Mouse (Mus musculus) layer of hippocampus, postnatal 36 days (tissue): ENCODE data around the gene Pirt. TPM values are rescaled to one million over a fixed set of nuclear protein-coding genes. Genes with fewer than 3 reads are reported as not detected.

Experiments used
- DNase-seq, 2 experiments: peaks; one replicate each; pipeline ENCODE4 v3.0.0; 2022
- total RNA-seq, 2 experiments: library from RNA; stranded (reverse); gene quantifications; 2 replicates each; pipeline ENCODE4 v1.2.3; 2021

Pirt gene
- total RNA-seq, 2 experiments from 2014 or later, result 1.9 TPM

DNA sequence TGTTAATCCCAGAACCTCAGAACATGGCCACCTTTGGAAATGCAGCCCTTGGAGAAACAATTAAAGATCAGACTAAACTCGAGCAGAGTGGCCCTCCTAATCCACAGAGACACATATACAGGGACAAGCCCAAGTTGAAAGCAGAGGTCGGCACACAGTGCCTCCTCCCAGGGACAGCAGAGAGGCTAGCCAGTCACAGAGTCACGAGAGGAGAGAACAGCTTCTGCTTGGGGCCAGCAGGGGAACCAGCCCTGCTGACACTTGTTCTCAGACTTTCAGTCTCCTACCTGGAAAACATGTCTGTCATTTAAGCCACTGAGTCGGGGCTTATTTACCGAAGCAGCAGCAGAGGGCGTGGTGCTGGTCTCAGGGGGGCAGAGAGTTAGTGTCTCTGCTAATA is 34.7 kb downstream of the Pirt start:
- no peak for DNase-seq

DNA sequence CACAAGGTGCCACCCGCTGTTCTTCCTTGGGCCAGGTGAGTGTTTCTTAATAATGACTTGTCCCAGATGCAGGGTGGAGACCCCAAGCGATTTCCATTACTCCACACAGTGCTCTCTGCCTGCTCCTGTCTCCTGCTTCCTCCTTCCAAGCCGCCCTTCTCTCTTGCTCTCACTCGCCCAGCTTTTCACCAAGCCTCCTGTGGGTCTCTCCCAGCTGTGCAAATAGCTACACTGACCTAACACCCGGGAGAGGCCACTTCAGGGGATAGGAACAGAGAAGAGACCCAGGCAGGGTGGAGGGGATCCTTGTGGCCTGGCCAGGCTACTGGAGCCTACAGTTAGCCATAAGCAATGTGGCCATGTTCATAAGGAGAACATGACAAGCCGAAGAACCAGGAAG is 35.1 kb downstream of the Pirt start:
- no peak for DNase-seq

DNA sequence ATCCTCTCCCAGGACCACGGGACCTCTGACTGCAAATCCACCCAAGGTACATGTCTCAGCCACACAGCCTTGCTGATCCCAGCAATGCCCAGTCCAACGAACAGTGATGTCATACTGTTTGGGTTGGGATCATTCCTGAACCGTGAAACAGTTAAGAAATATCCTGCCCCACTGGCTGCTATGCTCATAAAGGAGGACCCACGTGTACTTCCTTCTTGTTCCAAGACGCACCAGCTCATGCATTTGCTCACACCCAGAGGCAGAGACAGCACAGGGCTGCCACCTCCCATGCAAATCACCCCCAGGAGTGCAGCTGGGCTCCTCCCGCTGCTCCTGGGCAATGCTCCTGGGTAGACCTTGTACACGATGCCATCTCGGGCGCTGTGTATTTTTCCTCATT is 44.5 kb downstream of the Pirt start, which contains the start of gene Tmem238l:
Tmem238l (plus strand) TSS at position 336 of the 400 bp plus-strand sequence.
- no peak for DNase-seq

DNA sequence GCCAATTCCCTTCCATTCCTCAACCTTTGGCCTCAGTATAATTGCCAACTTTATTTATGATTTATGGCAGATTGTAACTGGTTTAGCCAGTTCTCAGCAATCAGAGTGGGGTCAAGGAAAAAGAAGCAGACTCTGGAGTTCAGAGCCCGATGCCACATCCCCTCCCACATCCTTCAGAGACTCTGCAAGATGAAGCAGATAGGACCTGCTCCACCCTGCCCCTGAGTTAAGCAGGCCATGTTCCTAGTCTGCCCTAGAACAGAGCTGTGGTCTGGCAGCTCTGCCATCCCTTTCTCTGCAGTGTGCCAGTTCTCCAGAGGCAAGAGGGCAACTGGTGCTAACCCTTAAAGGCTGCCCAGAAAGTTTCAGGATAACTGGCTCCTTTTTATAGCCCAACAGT is 49.0 kb downstream of the Pirt start:
- no peak for DNase-seq

GRCm38 (mm10) chr11:66961447-66962176 is 49.8 kb downstream of the Pirt start:
- DNase-seq, result no peak

- no peak for DNase-seq
These were observed 51.7 kb downstream of the Pirt start for GRCm38 (mm10) chr11:66963462-66963861.

GRCm38 (mm10) chr11:66966500-66967116 is 54.8 kb downstream of the Pirt start:
- DNase-seq, result no peak

- no peak for DNase-seq
These were observed 56.8 kb downstream of the Pirt start for GRCm38 (mm10) chr11:66968575-66968974.

DNA sequence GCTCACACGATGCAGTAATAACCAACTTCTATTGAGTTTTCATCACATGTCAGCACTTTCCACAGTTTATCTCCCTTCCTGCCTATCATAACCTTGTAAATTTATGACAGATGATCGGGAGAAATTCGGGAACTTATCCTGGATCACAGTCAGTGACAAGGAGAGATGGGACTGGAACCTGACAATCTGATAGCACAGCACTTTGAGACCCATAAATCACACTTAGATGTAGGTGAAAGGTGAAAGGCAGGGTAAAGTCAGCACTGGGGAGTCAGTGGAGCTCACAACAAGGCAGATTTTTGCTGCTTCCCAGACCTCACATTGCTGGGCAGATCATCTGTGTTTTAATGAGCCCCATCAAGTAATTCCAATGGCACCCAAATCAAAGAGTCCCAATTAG is 61.7 kb downstream of the Pirt start:
- DNase-seq, result no peak

DNA sequence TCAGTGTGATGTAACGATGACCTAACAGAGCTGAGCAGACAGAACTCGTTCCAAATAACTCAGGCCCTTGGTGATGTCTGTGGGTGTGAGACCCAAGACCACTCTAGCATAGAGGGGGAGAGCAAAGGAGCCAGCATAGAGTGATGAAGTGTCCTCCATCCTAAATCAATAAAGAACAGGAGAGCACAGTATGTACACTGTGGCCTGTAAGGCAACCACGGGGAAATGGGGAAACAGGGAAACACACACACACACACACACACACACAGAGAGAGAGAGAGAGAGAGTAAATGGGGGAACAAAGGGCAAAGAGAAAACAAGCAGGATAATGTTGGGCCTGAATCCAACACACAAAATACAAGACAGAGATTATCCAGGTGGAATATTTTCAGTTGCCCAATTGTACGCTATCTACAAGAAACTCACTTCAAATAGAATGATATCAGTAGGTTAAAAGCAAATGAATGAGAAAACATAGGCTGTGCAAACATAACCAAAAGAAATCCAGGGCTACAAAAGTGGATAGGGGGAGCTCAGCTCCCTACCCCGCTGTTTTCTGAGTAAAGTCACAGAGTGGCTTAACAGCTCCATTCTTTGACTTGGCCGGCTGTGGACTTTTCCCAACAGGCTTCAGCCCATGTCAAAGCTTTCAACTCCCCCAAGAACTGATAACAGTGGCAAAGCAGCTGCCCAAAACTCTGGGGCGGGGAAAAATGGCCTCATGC is 64.0 kb downstream of the Pirt start:
- no peak for DNase-seq

Other genes with a start within 250 kb of the Pirt start
- not detected for gene Tmem238l, start 44.7 kb downstream of the Pirt start, total RNA-seq
- under 1 TPM; 0.42 to 0.56 TPM for gene Tmem220, start 113.2 kb downstream of the Pirt start, total RNA-seq
- gene Adprm, start 140.6 kb downstream of the Pirt start, total RNA-seq, result 10 to 100 TPM; 24.1 to 30.7 TPM
- gene Sco1, start 140.7 kb downstream of the Pirt start, total RNA-seq, result 1 to 10 TPM; 9.4 to 9.9 TPM
- gene Myh3, start 166.3 kb downstream of the Pirt start, total RNA-seq, result under 1 TPM; 0.55 to 0.76 TPM